In the genomic region with DNA sequence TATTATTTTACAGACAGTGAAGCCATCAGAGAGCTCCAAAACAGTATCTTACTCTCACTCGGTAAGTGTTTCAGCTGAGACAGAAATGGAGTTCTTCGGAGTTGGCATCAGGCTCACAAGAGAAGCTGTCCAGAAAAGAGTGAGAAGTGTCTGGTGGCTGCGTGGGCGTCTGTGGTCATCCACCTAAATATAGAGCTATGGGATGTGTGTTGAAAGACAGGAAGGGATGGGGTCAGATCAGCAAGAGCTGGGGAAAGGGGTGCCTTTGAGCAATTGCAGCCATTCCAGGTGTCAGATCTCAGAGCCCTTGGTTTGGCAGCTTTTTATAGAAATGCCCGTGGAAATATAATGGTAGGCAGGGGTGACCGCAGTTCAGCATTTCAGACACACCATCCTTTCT, we compare ENCODE assay signal across 15 mouse cellular contexts. TPM values are rescaled to one million over a fixed set of nuclear protein-coding genes. Genes with fewer than 3 reads are reported as not detected.
DNase-seq lines count a peak whose midpoint lies in the region; ATAC-seq lines count a peak whose summit lies in the region.
"Had no signal": no experiment of that assay in that cellular context is flagged by ENCODE, and none has a peak within 500 bp of the region (broad histone marks: within the 10 kb centered on the region; RNA-seq: fewer than 3 reads in every experiment).

No protein-coding gene starts in this region.

- H3K4me3 ChIP-seq in forebrain, embryonic 13.5 days = no peak overlapping the region
- H3K4me3 ChIP-seq in forebrain, embryonic 14.5 days (ENCODE audit: low read depth, low read length) = no peak overlapping the region
- H3K4me3 ChIP-seq: limb, embryonic 15.5 days had no signal

- no peaks in the 10 kb centered on the region for H3K36me3 ChIP-seq in forebrain, embryonic 13.5 days (ENCODE audit: poor library complexity, severe bottlenecking)
- no peaks in the 10 kb centered on the region for H3K36me3 ChIP-seq in forebrain, embryonic 14.5 days (ENCODE audit: control insufficient read depth, insufficient read depth, low read length)
- H3K36me3 ChIP-seq: limb, embryonic 15.5 days had no signal

- H3K4me2 ChIP-seq in forebrain, embryonic 13.5 days = no peak overlapping the region
- H3K4me2 ChIP-seq in forebrain, embryonic 14.5 days (ENCODE audit: low read length) = no peak overlapping the region
- H3K4me2 ChIP-seq: hindbrain, embryonic 14.5 days; limb, embryonic 15.5 days; lung, embryonic 14.5 days had no signal

- WGBS in forebrain, embryonic 13.5 days = 42% methylated on average over 6 of the region's 6 CpGs
- WGBS in forebrain, embryonic 14.5 days = 45% methylated on average over 6 of the region's 6 CpGs

- no peak overlapping the region for H3K9ac ChIP-seq in forebrain, embryonic 13.5 days
- no peak overlapping the region for H3K9ac ChIP-seq in forebrain, embryonic 14.5 days (ENCODE audit: low read length)
- H3K9ac ChIP-seq: hindbrain, embryonic 14.5 days; limb, embryonic 15.5 days; lung, embryonic 14.5 days had no signal

- H3K27ac ChIP-seq in forebrain, embryonic 13.5 days = no peak overlapping the region; the same call in 1 of the 2 replicates
- no peak overlapping the region for H3K27ac ChIP-seq in forebrain, embryonic 14.5 days (ENCODE audit: low read depth, low read length)
- H3K27ac ChIP-seq: hindbrain, embryonic 14.5 days; limb, embryonic 15.5 days had no signal

- ATAC-seq in forebrain, embryonic 13.5 days = peak; percentile 42; the same call in 1 of the 2 replicates
- ATAC-seq in forebrain, embryonic 14.5 days = no peak; the same call in 1 of the 2 replicates

- H3K4me1 ChIP-seq in forebrain, embryonic 13.5 days = peaks cover 28% of the 10 kb centered on the region
- H3K4me1 ChIP-seq in forebrain, embryonic 14.5 days (ENCODE audit: control insufficient read depth, insufficient read depth, low read length) = peaks cover 11% of the 10 kb centered on the region
- H3K4me1 ChIP-seq: limb, embryonic 15.5 days had no signal

- H3K27me3 ChIP-seq in forebrain, embryonic 13.5 days = no peaks in the 10 kb centered on the region
- H3K27me3 ChIP-seq in forebrain, embryonic 14.5 days (replicated peaks; ENCODE audit: control insufficient read depth, insufficient read depth, low read length) = no peaks in the 10 kb centered on the region
- H3K27me3 ChIP-seq: limb, embryonic 15.5 days had no signal

- H3K9me3 ChIP-seq in forebrain, embryonic 13.5 days (replicated peaks) = no peaks in the 10 kb centered on the region
- H3K9me3 ChIP-seq in forebrain, embryonic 14.5 days (replicated peaks; ENCODE audit: control insufficient read depth, low read length) = no peaks in the 10 kb centered on the region
- H3K9me3 ChIP-seq: limb, embryonic 15.5 days had no signal

- no peak for DNase-seq in forebrain, embryonic 14.5 days (ENCODE audit: low spot score)
- DNase-seq in layer of hippocampus, adult 11-12 months (ENCODE audit: low spot score) = peak; percentile 63
- no peak for DNase-seq in layer of hippocampus, adult 8-10 months (ENCODE audit: low spot score in 2 of 2)
- peak; percentile 22 for DNase-seq in Muller cell, postnatal 12 days (ENCODE audit: inconsistent ontology term)
- peak; percentile 16 to 61 for DNase-seq in lung, postnatal 4 days
- no peak for DNase-seq in adrenal gland, adult 2 months
- no peak for DNase-seq in adrenal gland, adult 8-10 months
- DNase-seq: adrenal gland, postnatal 25 days; gastrocnemius, postnatal 25 days; kidney, adult 18-20 months; kidney, postnatal 36 days; lung, embryonic 14.5 days had no signal

RNA-seq across cellular contexts. Expression of gene Celf2, which starts 17.3 kb away (rescaled TPM):
- 226 and 231 TPM in 2 replicates for polyA plus RNA-seq in forebrain, embryonic 13.5 days (2015; fragmentation: Nextera tagmentation; extraction: Ambion mirVana)
- polyA plus RNA-seq in forebrain, embryonic 14.5 days (2014; fragmentation: Nextera tagmentation; extraction: Ambion mirVana) = 198 and 245 TPM in 2 replicates
- 100 to 1,000 TPM; 407 to 514 (median 457) TPM for total RNA-seq in layer of hippocampus, adult 8-10 months (2022)
- total RNA-seq in adrenal gland, adult 2 months (2021) = 10 to 100 TPM; 45.5 to 47.6 TPM
- 20.1 and 21.2 TPM in 2 replicates for polyA plus RNA-seq in adrenal gland, adult 2 months (2012; rRNA removed)
- total RNA-seq in adrenal gland, adult 8-10 months (2022) = 10 to 100 TPM; 18.8 to 36.3 (median 25.9) TPM

Comparison
In these comparisons a context has a peak if more than half of its experiments do, and no peak if none do; other contexts are left out.
1. DNase-seq: peak in layer of hippocampus, adult 11-12 months (single experiment), Muller cell, postnatal 12 days (single experiment) and lung, postnatal 4 days (2 of 2); none in forebrain, embryonic 14.5 days (single experiment), layer of hippocampus, adult 8-10 months (0 of 2), adrenal gland, adult 2 months (single experiment) and adrenal gland, adult 8-10 months (single experiment).
2. RNA of gene Celf2, which starts 17.3 kb away (total RNA-seq): 407 to 514 TPM in layer of hippocampus, adult 8-10 months; 45.5 to 47.6 TPM in adrenal gland, adult 2 months and 18.8 to 36.3 TPM in adrenal gland, adult 8-10 months; every median in the first group is over 4 times any median in the second.